Mouse (Mus musculus): ENCODE measurements around the gene Nek1.

DNA sequence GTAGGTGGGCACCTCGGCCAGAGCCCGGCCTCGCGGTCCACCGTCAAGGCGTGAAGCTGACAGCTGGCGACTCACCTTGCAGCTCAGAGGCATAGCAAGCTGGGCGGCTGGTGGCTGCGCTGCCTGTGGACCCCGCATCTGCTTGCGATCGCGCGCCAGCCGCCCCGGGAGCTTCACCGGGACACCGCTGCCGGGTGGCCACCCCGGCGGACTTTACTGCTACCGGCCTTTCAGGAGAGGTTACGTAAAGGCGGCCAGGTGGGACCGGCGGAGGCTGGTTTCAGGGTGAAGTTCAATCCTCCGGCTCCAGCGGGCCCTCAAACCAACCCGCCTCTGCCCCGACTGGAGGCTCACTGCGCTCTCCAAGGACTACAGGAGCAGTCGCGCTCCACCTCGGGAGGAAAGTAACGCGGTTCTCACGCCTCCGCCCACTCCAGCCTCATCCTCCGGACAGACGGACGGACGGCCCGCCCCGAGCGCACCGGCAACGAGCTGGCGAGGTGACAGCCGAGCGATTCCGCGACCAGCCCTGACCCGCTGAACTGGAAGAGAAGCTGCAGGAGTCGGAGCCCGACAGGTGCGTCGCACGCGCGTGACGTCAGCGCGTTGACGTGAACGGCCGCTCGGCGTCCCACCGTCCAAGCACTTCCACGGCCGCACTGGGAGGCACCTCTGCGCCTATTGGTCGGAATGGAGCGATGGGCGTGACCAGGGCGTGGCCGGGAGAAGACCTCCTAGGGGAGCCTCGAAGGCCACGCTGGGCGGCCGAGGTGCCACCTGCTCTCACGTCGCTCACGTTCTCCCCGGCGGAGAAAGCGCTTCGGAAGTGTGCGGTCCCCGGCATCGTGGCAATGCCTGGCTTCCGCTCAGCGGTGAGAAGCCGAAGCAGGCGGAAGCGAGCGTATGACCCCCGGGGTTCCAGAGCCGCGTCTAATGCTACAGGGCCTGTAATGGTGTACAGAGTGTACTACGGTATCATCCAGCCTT lies 10.0 kb upstream of the Nek1 start, which contains the start of gene Clcn3:
- TF ChIP-seq CTCF (IDR thresholded peaks at IDR 0.05; ENCODE audit: control insufficient read depth, insufficient read depth, insufficient read length): no peak
- peak; percentile 84 for TF ChIP-seq MAX (IDR thresholded peaks at IDR 0.05)
- no peak for TF ChIP-seq USF1 (IDR thresholded peaks at IDR 0.05; ENCODE audit: low read depth)
